Mouse (Mus musculus): ENCODE measurements around the gene Irak3.

Gene Irak3

GRCm38 (mm10) chr10:120204591-120205210 is 2.8 kb upstream of the Irak3 start:
- no peak for DNase-seq (ENCODE audit: low spot score in 2 of 2)

GRCm38 (mm10) chr10:120202467-120203250 is 729 bp upstream of the Irak3 start:
- DNase-seq (ENCODE audit: low spot score in 2 of 2), result no peak

GRCm38 (mm10) chr10:120201131-120201921 is 604 bp downstream of the Irak3 start, which contains the start of gene Tmbim4:
TSS of gene Tmbim4 (plus strand) at chr10:120201590.
- no peak for DNase-seq (ENCODE audit: low spot score in 2 of 2)

- peak; percentile 6 to 12 for DNase-seq (ENCODE audit: low spot score in 2 of 2)
Measured at GRCm38 (mm10) chr10:120197061-120197835, 4.7 kb downstream of the Irak3 start.

- no peak for DNase-seq (ENCODE audit: low spot score in 2 of 2)
Measured at GRCm38 (mm10) chr10:120193255-120193654, 8.7 kb downstream of the Irak3 start.

GRCm38 (mm10) chr10:120192278-120192677 is 9.7 kb downstream of the Irak3 start:
- DNase-seq (ENCODE audit: low spot score in 2 of 2), result no peak

GRCm38 (mm10) chr10:120191165-120191564 is 10.8 kb downstream of the Irak3 start:
- no peak for DNase-seq (ENCODE audit: low spot score in 2 of 2)

GRCm38 (mm10) chr10:120189782-120190181 is 12.1 kb downstream of the Irak3 start:
- no peak for DNase-seq (ENCODE audit: low spot score in 2 of 2)

- no peak for DNase-seq (ENCODE audit: low spot score in 2 of 2)
Measured at GRCm38 (mm10) chr10:120189276-120189675, 12.7 kb downstream of the Irak3 start.

GRCm38 (mm10) chr10:120188513-120188912 is 13.4 kb downstream of the Irak3 start:
- DNase-seq (ENCODE audit: low spot score in 2 of 2), result no peak

- no peak for DNase-seq (ENCODE audit: low spot score in 2 of 2)
Measured at GRCm38 (mm10) chr10:120183342-120183741, 18.6 kb downstream of the Irak3 start.

- peak in 1 of 2 experiments; percentile 8 for DNase-seq (ENCODE audit: low spot score in 2 of 2)
Measured at GRCm38 (mm10) chr10:120182887-120183286, 19.0 kb downstream of the Irak3 start.

GRCm38 (mm10) chr10:120174192-120174705 is 27.7 kb downstream of the Irak3 start:
- DNase-seq (ENCODE audit: low spot score in 2 of 2), result no peak

GRCm38 (mm10) chr10:120171340-120171739 is 30.6 kb downstream of the Irak3 start:
- DNase-seq (ENCODE audit: low spot score in 2 of 2), result no peak

GRCm38 (mm10) chr10:120170277-120170676 is 31.7 kb downstream of the Irak3 start:
- no peak for DNase-seq (ENCODE audit: low spot score in 2 of 2)

GRCm38 (mm10) chr10:120169841-120170240 is 32.1 kb downstream of the Irak3 start:
- no peak for DNase-seq (ENCODE audit: low spot score in 2 of 2)

GRCm38 (mm10) chr10:120169064-120169463 is 32.9 kb downstream of the Irak3 start:
- DNase-seq (ENCODE audit: low spot score in 2 of 2), result no peak

- no peak for DNase-seq (ENCODE audit: low spot score in 2 of 2)
Measured at GRCm38 (mm10) chr10:120168070-120168469, 33.9 kb downstream of the Irak3 start.

GRCm38 (mm10) chr10:120165793-120166503 is 36.0 kb downstream of the Irak3 start:
- DNase-seq (ENCODE audit: low spot score in 2 of 2), result no peak

GRCm38 (mm10) chr10:120164931-120165792 is 36.8 kb downstream of the Irak3 start:
- DNase-seq (ENCODE audit: low spot score in 2 of 2), result peak in 1 of 2 experiments; percentile 8

All from frontal cortex, postnatal 36 days (tissue).